Mouse (Mus musculus): ENCODE measurements at regions not wholly inside any gene's neighbourhood (a gene's known extent, or its start where the extent isn't known, plus 50 kb on each side); places are given as distances from the start of the nearest gene placed in this dataset.

DNA sequence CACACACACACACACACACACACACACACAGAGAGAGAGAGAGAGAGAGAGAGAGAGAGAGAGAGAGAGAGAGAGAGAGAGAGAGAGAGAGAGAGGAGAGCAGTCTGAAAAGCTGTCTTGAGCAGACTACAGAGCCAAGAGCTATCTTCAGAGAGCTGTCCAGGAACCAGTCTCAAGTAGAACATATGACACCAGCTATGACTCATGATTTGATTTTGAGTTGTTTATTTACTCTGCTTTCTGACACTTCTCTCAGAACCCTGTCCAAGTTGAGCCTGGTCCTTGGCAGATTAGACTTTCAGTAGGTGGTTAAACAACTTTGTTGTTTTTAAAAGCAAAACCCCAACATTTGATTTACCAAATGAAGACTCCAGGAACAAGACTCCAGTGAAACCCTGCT, 420.8 kb upstream of the Lcorl start:
- peak; percentile 7 for DNase-seq

DNA sequence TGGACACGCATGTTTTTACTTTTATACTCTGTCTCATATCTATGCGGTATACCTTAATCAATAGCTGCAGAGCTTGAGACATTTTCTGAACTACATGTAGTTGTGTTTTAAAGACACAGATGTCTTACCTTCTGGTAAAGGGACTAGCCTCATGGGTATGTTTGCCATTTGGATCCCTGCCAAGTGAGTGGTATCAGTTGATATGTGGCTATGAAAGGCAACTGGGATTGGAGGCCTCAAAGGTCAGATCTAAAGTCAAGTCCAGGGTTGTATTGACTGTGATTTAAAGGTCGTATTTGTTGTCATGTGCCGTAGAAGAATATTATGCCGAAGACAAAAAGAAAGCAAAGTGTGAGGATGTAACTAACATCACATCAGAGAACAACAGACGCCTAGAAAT, 399.3 kb upstream of the Lcorl start:
- DNase-seq = no peak

DNA sequence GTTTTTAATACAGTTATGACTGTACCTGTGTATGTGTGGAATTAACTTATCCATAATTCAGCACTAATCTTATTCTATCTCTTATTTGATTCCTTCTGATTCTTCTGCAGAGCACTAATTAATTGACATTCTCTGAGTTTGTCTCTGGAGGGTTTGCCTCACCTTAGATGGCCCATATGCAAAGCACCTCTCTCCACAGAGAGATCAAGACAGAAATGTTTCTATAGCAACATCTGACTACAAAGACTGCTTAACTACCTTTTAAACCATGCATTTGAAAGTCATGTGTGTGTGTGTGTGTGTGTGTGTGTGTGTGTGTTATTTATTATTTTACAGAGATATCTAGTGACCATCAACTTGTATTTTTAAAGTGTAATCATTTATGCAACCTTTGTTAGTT, 396.5 kb upstream of the Lcorl start:
- DNase-seq = no peak

DNA sequence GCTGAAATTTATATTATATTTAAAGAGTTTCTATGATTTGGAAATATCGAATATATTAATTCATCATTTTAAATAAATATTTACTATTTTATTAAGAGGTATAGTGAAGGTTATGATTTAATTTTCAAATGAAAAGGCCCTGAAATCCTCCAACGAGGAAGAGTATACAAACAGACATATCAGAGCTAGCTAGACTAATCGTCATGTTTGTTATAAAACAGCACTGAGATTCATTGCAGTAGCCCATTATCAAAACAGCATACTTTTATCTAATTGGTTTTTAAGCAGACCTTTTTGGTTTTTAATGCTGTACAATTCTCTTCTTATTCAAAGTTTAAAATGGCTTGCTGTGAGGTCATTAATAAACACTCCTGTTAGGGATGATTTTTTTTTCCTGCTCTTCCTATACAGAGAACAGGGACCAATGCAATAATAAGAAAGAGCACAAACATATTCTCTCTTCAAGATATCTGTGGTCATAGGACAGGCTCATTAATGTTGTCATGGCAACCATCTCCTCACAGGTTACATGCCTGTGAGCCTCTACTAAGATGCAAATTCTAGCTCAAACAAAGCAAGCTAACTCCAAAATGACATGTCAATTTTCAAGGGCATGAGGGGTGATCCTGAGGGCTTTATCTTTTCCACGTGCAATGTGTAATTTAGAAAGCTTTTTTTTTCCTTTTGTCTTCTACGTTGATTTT, 378.1 kb upstream of the Lcorl start:
- DNase-seq = no peak

DNA sequence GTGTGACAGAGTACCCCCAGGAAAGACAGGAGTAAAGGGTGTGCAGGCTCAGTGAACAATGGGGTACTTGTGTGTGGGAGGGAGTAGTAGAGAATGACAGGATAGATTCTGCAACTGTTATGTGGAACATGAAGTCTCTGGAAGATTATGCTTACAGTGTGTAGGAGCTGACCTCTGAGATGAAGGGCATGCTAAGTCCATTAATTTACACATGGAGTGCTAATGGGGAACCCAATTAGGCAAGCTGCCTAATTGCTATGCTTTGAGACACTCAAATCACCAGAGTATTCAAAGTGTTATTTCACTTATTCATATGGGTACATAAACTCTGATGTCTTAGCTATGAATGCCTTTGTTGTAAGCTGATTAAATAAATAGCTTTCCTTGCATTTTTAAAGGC, 375.4 kb upstream of the Lcorl start:
- no peak for DNase-seq

DNA sequence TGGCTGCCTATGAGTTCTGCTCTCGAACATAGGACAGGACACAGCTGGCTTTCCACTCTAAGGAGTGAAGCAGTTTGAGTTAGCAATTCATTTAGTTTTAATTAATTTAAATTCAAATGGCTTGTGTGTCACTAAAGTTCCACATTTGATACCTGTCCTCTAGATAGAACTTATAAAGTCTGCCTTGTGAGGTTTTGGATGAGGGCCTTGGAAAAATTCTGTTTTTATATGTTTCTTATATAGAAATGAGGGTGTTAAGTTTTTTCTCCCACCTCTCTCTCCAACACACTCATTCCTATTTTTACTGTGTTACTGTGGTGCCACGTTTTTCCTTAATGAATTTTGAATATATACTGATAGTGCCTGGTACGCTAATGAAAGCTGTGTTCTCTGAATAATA, 371.3 kb upstream of the Lcorl start:
- DNase-seq = no peak

DNA sequence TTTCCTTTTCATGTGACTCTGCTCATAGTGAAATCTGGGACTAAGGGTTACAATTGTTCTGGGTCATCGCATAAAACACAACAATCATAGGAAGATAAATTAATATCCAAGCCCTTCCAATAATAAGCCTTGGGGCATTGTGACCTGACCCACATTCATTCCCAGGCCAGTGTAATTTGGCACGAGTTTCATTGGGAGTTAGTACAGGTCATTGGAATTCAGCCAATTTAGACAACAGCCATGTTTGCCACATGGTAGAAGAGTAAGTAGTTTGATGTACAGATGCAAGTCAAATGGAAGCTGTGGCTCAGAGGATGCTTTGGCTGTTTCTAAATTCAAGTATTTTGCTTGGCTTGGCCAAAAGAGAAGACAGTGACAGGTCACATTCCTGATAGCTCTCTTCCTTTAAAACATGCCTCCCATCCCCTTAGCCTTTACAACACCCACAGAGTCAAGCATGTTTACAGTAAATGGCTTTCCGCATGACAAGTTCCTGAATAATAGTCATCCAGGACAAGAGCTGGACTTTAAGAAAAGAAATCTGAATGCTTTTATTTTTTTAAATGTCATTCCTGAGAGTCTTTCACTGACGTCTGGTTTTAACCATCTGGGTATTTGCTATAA, 355.5 kb upstream of the Lcorl start:
- no peak for DNase-seq

DNA sequence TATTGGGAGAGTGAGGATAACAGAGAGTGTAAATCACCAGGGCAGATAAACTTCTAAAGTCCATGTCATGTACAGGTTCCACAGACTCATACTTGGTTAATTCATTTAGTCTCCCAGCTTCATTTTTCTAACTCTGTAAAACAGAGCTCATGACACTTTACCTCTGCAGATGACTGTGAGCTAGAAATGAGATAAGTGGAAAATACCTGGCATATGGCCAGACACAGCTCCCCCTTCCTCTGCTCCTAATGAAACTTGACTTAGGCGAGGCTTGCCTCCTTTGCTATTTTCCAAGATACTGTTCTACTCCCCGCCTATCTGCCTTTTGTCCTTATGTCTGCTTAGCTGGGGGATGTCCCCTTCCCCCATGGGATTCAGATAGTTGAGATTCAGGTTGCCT, 351.7 kb upstream of the Lcorl start:
- DNase-seq = no peak

DNA sequence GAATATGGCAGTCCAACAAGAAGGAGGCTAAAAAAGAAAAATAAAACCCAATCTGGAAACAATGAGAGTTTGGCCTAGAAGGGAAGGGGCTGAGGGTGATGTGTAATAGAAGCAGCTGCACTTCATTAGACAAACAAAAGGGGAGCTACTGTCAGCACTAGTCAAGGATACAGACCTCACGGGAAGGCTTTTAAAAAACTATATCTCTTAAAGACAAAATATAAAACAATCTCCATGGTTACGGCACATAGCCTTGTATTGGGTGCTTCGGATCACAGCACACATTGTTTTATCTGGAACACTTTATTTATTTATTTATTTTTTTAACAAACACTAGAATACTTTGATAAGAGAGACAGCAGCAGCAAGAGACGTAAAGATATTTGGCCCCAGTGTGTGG, 346.3 kb upstream of the Lcorl start:
- DNase-seq = no peak

DNA sequence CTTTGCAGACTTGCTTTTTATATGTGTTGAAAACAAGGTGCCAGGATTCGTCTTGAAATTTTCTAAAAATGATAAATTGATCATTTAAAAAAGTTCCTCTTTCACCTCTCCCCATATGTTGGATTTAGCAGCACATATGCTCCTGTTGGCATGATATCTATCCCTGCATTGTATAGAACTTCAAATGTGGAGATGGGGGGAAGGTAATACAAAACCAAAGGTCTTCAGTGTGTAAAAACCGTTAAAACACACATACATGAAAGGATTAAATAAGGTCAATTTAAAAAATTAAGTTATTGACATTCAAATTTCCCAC, 345.0 kb upstream of the Lcorl start:
- no peak for DNase-seq

DNA sequence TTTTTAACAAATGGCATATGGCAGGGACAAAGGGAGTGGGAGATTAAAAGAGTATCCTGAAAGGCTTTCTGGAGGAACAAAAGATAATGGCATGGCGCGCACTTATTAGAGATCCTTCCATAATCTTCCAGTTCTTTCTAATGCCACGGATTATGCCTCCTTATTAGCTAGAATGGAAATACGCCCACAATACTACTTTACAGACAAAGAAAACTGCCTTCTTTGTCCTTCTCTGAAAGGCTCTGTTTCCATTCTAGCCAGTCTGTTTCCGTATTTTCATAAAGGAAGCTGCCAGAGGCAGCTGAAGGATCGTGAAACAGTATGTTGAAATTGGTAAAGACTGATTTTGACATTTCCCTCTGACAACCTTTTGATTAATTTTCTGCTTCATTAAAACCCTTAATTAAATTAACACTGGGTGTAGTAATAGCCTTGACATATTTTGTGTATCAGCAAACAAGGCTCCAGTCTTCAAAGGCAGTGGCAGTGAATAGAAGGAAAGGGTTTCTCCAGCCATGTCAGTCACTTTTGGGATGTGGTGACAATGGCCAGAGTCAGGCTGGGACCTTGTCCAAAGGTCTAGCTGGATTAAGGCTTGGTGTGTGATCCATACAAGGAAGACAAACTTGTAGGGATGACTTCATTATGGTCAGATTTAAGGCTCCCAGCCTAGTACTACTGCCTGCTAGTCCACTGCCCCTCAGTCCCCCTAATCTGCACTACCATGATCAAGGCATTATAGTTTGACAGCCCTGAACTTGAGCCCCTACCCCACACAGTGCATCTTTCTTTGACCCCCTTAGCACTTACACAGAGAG, 344.4 kb upstream of the Lcorl start:
- no peak for DNase-seq

DNA sequence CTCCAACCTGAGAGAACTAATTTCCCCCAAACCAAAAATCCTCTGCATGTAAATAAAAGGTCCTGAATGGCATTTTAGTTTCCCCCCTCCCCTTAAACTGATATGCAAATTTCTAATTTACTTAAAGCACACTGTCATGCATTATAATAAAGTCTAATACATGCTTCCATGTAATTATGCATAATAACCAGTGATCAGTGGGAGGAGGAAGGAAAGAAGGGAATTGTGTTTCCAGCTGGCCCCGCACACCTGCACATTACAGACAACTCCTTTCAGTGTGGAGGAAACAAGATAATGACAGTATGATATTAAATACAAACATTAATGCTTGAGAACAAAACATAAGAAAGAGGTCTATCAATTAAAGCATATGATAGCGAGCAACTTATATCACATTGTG, 329.5 kb upstream of the Lcorl start:
- no peak for DNase-seq

DNA sequence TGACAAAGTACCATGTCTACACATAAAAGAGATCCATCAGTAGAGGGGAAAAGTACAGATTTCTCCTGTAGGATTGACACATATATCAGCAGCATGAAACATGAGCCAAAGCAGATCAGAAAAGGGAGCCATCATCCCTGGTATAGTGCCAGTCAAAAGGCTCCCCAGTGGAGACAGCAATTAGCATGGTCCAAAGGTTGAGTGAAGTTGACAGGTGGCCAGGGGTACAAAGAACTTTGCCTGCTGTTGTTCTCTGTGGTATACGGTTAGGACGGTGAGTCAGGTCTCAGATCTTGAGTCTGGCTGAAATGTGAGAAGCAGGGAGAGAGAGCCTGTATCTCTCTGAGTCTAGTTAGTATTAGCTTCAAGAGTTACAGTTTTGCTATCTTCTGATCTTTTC, 324.7 kb upstream of the Lcorl start:
- no peak for DNase-seq

DNA sequence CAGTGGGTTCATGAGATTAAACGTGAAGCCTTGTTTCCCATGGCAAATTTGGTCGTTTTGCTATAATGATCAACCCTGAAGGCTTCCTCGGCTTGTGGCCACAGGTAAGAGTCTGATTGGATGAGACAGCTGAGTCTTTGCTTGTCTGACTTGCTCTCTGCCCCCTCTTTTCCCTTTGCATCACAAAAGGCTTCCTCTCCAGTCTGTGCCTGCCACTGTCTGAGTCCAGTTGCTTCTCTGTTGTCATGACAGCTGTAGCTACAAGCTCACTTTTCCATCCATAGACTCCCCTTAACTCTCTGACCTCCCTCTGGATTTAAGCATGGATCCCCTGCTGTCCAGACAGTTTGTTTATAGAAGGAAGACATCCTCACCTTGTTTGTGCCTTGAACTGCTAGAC, 314.9 kb upstream of the Lcorl start:
- DNase-seq = no peak

DNA sequence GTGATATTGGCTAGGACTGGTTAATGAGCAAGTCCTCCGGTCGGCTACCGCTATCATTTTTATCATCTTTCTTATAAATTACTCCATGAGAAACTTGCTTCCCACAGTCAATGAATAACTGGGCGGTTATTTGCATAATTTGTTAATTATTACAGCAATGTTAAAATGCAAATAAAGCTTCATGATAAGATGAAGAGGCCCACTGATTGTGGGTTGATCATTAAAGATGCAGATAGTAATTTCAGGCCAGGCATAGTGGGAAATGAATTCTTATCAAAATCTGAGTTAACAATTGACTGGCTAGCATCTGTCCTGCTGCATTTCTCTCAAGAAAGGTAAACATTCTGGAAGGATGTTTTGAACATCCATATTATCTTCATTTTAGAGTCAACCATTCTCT, 303.4 kb upstream of the Lcorl start:
- no peak for DNase-seq

DNA sequence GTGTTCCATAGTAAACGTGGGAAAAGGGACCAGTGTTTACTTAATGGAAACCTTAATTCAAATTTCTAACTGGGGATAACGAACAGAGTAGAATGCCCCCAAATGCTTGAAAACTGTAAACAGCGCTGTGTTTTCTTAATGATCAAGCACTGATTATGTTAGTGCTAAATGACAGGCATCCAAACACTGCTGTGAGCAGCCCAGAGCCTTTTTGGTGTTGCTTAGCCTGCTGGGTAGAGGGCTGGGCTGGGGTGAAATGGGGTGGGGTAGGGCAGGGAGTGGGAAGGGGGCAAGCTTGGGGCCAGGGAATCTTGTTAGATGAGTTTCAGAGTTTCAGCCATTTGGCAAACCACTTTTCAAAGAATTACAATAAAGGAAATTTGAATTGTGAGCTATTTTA, 294.6 kb upstream of the Lcorl start:
- DNase-seq = no peak

DNA sequence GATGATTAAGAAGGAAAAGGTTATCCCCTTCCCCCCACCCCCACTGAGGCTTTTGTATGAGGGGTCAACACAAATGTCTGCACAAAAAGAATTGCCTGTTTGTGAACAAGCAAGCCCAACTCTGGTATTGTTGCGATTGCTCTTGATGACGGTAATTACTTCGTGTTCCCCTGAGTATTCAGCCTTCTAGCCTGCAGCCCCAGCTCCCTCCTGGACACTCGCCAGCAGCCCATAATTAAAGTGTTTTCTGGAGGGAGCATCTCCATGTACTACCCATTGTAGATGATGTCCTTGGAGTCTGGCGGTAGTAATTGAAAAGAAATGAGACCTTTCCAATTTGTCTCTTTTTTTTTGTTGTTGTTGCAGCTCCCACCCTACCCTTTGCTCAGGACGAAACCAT, 293.4 kb upstream of the Lcorl start:
- no peak for DNase-seq

DNA sequence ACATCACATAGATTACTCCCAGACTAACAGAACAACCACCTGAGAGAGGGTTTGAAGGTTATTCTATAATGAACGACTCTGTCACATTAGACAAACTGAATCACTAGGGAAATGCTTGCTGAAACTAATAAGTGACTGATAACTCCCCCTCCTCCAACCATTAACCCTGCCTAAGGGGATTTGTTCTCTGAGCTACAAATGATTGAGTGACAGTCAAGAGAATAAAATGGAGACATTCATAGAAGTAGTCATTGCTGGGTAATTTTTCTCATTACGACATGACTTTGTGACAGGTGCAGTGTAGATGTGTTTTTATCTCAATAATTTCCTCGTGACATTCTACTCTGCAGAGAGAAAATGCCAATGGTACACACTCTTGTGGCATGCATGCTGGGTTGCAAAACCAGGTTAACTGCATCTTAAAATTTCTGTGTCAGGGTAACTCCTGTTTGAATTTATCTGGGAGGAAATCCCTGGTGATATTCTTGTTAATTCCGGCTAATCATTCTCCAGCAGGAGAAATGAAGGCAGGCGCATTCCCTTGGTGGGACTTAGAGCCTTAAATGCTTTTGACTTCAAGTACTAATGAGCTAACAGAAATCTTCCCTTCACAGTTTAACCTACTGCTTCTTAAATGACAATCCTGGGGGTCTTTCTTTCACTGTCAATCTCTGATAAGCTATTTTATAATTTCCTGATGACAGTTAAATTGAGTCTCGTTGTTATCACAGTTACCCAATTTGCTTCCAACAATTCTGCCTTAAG, 292.6 kb upstream of the Lcorl start:
- no peak for DNase-seq

DNA sequence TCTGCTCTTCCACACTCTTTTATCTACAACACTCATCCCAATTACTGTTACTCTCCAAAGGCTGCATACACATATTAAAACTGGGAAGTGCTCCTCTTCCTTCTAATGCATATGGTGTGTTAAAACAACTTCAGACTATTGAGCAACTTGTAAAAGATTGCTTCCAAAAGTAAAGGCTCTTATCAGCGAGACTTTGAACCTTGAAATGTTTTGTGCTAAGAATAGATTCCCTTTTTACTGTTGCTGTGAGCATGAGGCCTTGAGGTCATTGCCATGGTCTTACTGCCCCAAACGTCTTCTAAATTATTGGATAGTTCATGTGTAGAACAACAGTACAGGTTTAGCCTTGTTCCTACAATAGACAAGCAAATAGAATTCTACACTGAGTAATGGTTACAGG, 281.6 kb upstream of the Lcorl start:
- DNase-seq = no peak

DNA sequence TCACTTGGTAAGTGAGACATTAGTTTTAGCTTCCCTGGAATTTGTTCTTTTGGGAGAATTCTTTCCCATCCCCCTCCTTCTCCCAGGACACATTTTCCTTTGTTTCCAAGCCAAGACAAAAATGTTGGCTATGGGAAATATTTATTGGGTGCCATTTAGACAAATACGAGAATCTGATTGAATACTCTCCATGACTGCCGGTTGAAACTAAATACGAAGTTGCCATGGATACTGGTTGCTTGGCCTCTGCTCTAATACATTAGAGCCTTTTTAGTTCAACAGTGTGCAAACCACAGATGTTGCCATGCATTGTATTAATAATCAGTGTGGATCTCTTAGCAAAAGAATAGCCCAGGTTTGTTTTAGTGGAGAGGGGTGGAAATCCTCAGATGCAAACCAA, 280.3 kb upstream of the Lcorl start:
- peak; percentile 0 for DNase-seq

DNA sequence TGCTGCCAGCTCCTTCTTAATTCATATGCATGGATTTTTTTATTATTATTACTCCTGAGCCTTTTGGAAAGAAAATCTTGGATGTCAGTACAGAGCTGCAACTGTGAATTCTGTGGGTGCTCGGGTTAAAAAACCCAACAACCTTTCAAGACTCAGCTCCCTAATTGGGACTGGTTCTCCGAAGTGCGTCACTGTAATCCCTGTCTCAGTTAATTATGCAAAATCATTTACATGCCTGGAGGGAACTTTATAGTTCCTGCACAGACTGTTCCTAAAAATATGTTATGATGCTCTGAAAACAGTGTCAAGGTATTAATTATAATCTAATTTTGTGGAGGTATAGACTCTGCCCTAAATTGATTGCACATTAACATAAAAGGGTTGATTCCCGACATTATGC, 250.6 kb upstream of the Lcorl start:
- no peak for DNase-seq

DNA sequence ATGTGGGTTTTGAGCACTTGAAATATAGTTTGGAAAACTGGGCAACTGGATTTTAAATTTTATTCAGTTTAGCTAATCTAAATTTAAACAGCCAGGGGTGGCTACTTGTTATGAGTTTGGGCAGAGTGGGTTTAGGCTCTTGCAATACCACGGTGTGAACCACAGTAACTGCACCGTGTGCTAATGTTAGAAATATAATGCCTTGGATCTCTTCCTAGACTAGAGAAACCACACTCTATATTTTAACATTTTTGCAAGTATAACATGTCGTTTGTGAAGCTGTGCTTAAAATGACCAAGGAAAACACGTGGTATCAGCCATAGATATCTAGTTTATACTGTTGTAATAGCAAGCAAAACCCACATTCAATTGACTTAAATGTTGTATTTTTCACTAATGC, 245.9 kb upstream of the Lcorl start:
- DNase-seq = no peak

DNA sequence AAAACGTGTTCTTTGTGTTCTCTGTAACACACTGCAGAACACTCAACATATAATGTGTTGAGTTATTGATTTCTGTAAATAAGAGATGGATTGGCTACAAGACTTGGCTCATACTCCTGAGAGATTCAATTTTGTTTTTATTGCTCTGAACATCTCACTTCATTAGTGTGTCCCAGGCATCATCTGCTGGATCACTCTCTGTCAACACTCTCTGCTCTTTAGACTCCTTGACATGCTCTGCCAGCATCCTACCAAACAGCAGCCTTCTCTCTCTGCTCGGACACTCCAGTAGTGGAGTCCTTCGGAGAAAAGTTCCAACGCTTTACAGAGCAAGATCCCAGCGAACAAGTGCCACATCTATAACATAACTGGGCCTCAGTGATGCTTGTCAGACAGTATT, 235.1 kb upstream of the Lcorl start:
- DNase-seq = no peak

DNA sequence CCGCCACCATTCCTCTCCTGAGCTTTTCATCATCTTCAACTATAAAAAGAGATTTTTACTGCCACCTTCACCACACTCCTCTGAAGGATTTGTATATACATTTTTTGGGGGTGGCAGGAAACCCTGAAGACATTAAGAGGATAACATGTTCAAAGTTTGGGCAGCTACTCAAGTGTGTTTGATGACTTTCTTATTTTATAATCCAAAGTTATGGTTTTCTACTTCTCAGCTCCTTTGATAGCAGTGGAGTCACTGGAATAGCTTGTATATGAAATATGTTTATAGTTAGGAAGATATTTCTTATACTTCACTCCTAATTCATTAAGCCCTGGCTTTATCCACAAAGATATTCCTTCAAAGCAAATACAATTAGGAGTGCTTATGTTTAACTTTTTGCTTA, 229.5 kb upstream of the Lcorl start:
- DNase-seq = no peak
